Mouse (Mus musculus) lung, adult 2 months (tissue): ENCODE data around the gene Foxl1. TPM values are rescaled to one million over a fixed set of nuclear protein-coding genes. Genes with fewer than 3 reads are reported as not detected.

Experiments
- DNase-seq: peaks from one replicate; pipeline ENCODE4 v3.0.0; 2022
- H3K4me1 ChIP-seq: fragments of 200-500 bp; 2 replicates; pipeline ENCODE4 v1.6.1; 2011; ENCODE audit warnings: low read length; ENCODE audit not compliant: control insufficient read depth, insufficient read depth
- H3K4me3 ChIP-seq: fragments of 200-500 bp; replicated peaks from 2 replicates; pipeline ENCODE3; 2011; ENCODE audit warnings: low read depth, mild to moderate bottlenecking, control low read depth, low read length; ENCODE audit errors: extremely low read depth
- CTCF ChIP-seq: fragments of 200-500 bp; IDR thresholded peaks from 2 replicates; pipeline ENCODE4 v1.5.1; 2011; ENCODE audit warnings: mild to moderate bottlenecking, low read length, control low read depth; ENCODE audit not compliant: insufficient read depth
- POLR2A ChIP-seq: fragments of 200-500 bp; IDR thresholded peaks from 2 replicates; pipeline ENCODE4 v1.6.1; 2011; ENCODE audit warnings: low read depth, mild to moderate bottlenecking, control low read depth, low read length, borderline replicate concordance; ENCODE audit errors: extremely low read depth
- WGBS: fragments of 180-500 bp; shearing (Covaris S2); methylation state at CpG from one replicate; pipeline ENCODE4 v1.1.7; 2018; 5-methylcytosine and 5-hydroxymethylcytosine counted together
- polyA plus RNA-seq: library from polyadenylated mRNA; depleted of rRNA; stranded (reverse); fragments of >200 nt; gene quantifications from 2 replicates; pipeline ENCODE4 v1.2.3, GENCODE M21; 2012

Gene Foxl1
- polyA plus RNA-seq, 1 experiment, result 2.5 TPM

DNA sequence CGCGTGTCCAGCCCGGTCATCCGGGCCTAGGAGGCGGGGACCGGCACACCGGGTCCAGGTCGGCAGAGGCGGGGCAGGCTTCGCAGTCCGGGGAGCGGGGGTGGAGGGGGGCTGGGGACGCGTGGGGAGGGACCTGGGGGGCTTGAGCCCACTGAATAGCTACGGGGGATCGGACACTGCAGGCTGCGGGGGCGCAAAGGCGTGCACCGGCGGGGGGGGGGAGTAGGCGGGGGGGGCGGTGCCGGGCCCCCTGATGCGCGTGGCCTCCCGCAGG, 43.9 kb upstream of the Foxl1 start:
- Histone ChIP-seq H3K4me1 (no peaks in the 10 kb centered on the region), H3K4me3 (peak overlapping the region; percentile 96)
- 1% methylated on average over 15 of the region's 27 CpGs for WGBS
- TF ChIP-seq CTCF (no peak), POLR2A (no peak)
- DNase-seq, result no peak

GRCm38 (mm10) chr8:121084210-121084951, 43.4 kb upstream of the Foxl1 start, which contains the start of gene Foxf1:
TSS of gene Foxf1 (plus strand) at chr8:121084386.
- peak; percentile 47; the same call in 1 of the 2 replicates for TF ChIP-seq POLR2A
- no peak for TF ChIP-seq CTCF
- under 1% methylated on average over 64 of the region's 83 CpGs for WGBS
- peak; percentile 51 for DNase-seq
- H3K4me1 ChIP-seq, result no peaks in the 10 kb centered on the region
- peak within 1 kb of the TSS; percentile 96 for H3K4me3 ChIP-seq

GRCm38 (mm10) chr8:121085011-121085410, 42.7 kb upstream of the Foxl1 start:
- Histone ChIP-seq H3K4me1 (no peaks in the 10 kb centered on the region), H3K4me3 (peak overlapping the region; percentile 96)
- TF ChIP-seq CTCF (no peak), POLR2A (no peak; the same call in 1 of the 2 replicates)
- 11% methylated on average over 30 of the region's 30 CpGs for WGBS
- DNase-seq, result peak; percentile 15

DNA sequence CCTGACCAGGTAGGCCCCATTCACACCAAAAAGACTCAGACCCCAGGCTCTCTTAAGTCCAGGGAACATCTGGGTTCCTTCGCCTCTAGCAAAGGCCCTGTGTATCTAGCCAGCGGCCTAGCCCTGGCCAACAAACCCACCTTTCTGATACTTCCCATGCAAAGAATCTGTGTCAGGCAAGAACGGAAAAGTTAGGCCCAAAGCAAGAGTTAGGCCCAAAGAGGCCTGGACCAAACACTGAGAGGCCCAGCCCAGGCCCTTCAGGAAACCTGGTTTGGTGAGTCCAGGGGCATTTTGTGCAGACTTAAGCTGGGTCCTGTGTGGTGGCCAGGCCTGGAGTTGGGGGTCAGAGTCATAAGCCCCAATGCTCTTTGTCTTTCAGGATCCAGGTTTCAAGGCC, 42.2 kb upstream of the Foxl1 start:
- WGBS, result 43% methylated on average over 3 of the region's 3 CpGs
- TF ChIP-seq POLR2A (no peak), CTCF (no peak)
- Histone ChIP-seq H3K4me3 (peak overlapping the region; percentile 96), H3K4me1 (no peaks in the 10 kb centered on the region)
- peak; percentile 12 for DNase-seq

GRCm38 (mm10) chr8:121086004-121086900, 41.5 kb upstream of the Foxl1 start:
- WGBS, result 20% methylated on average over 19 of the region's 19 CpGs
- Histone ChIP-seq H3K4me1 (0 out of 2 replicates have a peak, but pooled peaks cover 5% of the 10 kb centered on the region), H3K4me3 (peak overlapping the region; percentile 96)
- TF ChIP-seq POLR2A, result peak; percentile 4; the same call in 1 of the 2 replicates
- TF ChIP-seq CTCF, result no peak
- peak; percentile 36 for DNase-seq

GRCm38 (mm10) chr8:121088281-121088680, 39.5 kb upstream of the Foxl1 start:
- H3K4me1 ChIP-seq, result peaks cover 13% of the 10 kb centered on the region; the same call in 1 of the 2 replicates
- H3K4me3 ChIP-seq, result peak overlapping the region; percentile 62
- TF ChIP-seq CTCF (no peak), POLR2A (no peak)
- 20% methylated on average over 8 of the region's 8 CpGs for WGBS
- DNase-seq, result no peak

GRCm38 (mm10) chr8:121088871-121089630, 38.7 kb upstream of the Foxl1 start:
- H3K4me1 ChIP-seq, result peaks cover 13% of the 10 kb centered on the region; the same call in 1 of the 2 replicates
- TF ChIP-seq POLR2A (peak; percentile 23; the same call in 1 of the 2 replicates), CTCF (no peak)
- 17% methylated on average over 40 of the region's 40 CpGs for WGBS
- H3K4me3 ChIP-seq, result peak overlapping the region; percentile 62
- peak; percentile 16 for DNase-seq

GRCm38 (mm10) chr8:121089631-121090380, 37.9 kb upstream of the Foxl1 start:
- peaks cover 13% of the 10 kb centered on the region; the same call in 1 of the 2 replicates for H3K4me1 ChIP-seq
- peak overlapping the region; percentile 62 for H3K4me3 ChIP-seq
- no peak; the same call in 1 of the 2 replicates for TF ChIP-seq POLR2A
- TF ChIP-seq CTCF, result no peak
- 15% methylated on average over 32 of the region's 32 CpGs for WGBS
- DNase-seq, result peak; percentile 36
